Mouse (Mus musculus) stomach, postnatal 0 days (tissue): ENCODE data around the gene Slc10a7.

ENCODE experiments used
- CTCF ChIP-seq: IDR thresholded peaks from 2 replicates; pipeline ENCODE4 v1.5.1; 2016; ENCODE audit warnings: antibody characterized with exemption, low read depth, mild to moderate bottlenecking, moderate library complexity
- EP300 ChIP-seq: optimal IDR thresholded peaks from 2 replicates; pipeline ENCODE3; 2016; ENCODE audit warnings: antibody characterized with exemption

- no peak for TF ChIP-seq CTCF
- TF ChIP-seq EP300: no peak
These were observed 212.4 kb downstream of the Slc10a7 start for GRCm38 (mm10) chr8:78721576-78721975.
